Mouse (Mus musculus): ENCODE results near the gene Vmn1r37.
"Not testable (repeated sequence)": the region's sequence is repeated elsewhere in the genome, so short reads cannot be mapped to it uniquely, and the experiment has no call there.

The Vmn1r37 gene

DNA sequence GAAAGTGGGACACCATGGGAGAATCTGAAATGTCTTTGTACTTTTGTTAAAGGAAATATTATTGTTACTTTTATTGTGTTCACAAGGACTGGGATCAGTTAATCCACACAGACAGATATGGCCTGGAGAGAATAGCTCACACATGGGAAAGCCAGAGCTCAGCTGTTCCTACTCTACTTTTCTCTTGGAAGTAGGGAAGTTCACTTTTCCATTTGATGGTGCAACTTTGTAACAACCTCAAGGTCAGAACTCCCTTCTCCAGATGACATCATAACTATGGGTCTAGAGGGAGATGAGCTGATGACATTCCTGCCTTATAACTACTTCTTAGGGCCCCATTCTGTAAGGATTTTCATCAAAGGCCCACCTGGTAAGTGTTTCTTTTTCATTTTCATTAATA lies at the start of gene Vmn1r37:
TSS of gene Vmn1r37 (plus strand) at position 301 of the 400 bp plus-strand sequence.
- DNase-seq (ENCODE audit: low read depth, low spot score), result not testable (repeated sequence)

DNA sequence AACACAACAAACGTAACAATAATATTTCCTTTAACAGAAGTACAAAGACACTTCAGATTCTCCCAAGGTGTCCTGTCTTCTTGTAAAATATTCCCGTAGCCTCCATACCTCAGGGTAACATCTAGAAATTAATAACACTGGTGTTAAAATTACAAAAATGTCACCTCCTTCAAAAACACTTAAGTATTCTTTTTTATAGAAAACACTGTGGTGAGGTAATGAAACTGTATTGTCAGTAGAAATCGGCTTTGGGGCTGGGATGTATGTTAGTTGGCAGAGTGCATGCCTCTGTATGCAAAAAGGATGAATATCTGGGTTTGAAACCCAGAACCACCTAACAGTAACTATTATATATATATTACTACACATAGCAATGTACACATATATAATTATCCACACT lies 43.4 kb upstream of the Vmn1r37 start, which contains the start of gene Vmn1r35:
TSS of gene Vmn1r35 (minus strand) at position 101 of the 400 bp plus-strand sequence.
- no peak for DNase-seq (ENCODE audit: low read depth, low spot score)

DNA sequence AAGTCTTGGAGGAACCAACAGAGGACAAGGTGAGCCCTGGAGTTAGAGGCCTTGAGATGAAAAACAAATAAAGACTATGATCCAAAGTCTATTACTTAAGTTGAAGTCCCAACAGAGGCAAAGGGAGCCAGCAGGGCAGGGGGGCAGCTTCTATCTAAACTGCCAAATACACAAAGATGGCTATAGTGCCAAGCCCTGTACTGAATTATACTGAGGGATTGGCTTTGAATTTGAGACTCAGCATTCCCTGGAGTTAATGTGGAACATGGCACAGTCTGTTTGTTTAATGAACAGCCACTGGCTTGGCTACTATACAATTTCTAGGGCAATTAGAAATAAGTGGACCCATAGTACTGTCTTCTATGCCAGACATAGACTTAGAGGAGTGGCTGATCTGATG lies 20.3 kb upstream of the Vmn1r37 start:
- DNase-seq (ENCODE audit: low read depth, low spot score), result no peak

DNA sequence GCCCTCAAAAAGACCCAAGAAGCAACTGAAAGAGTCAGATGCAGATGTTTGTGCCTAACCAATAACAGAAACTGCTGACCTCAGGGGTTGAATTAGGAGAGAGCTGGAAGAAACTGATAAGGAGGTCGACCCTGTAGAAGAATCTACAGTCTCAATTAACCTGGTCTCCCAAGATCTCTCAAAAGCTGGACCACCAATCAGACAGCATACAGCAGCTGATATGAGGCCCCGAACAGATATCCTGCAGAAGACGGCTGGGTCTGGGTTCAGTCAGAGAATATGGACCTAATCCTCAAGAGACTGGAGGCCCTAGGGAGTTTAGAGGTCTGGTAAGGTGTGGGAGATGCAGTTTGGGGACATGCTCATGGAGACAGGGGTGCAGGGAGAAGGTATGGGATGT lies 15.3 kb upstream of the Vmn1r37 start:
- no peak for DNase-seq (ENCODE audit: low read depth, low spot score)

DNA sequence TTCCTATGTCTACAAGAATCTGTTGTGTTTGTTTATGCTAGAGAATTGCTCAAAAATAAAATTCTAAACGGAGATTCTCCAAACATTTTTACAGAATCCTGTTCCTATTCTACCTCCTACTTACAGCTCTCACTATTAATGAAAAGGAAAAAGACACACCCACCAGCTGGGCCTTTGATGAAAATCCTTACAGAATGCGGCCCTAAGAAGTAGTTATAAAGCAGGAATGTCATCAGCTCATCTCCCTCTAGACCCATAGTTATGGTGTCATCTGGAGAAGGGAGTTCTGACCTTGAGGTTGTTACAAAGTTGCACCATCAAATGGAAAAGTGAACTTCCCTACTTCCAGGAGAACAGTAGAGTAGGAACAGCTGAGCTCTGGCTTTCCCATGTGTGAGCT lies 10.1 kb upstream of the Vmn1r37 start, which contains the start of gene Vmn1r36:
TSS of gene Vmn1r36 (minus strand) at position 101 of the 400 bp plus-strand sequence.
- not testable (repeated sequence) for DNase-seq (ENCODE audit: low read depth, low spot score)

DNA sequence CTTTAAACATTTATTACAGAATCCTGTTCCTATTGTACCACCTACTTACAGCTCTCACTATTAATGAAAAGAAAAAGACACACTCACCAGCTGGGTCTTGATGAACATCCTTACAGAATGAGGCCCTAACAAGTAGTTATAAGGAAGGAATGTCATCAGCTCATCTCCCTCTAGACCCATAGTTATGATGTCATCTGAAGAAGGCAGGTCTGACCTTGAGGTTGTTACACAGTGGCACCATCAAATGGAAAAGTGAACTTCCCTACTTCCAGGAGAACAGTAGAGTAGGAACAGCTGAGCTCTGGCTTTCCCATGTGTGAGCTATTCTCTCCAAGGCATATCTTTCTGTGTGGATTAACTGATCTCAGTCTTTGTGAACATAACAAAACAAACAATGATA lies 53.3 kb downstream of the Vmn1r37 start, which contains the start of gene Vmn1r38:
TSS of gene Vmn1r38 (minus strand) at position 101 of the 400 bp plus-strand sequence.
- DNase-seq (ENCODE audit: low read depth, low spot score), result not testable (repeated sequence)
